Mouse (Mus musculus) MEL (cell line): ENCODE data around the gene Xrcc1. TPM values are rescaled to one million over a fixed set of nuclear protein-coding genes. Genes with fewer than 3 reads are reported as not detected.
"Not testable (repeated sequence)": the region's sequence is repeated elsewhere in the genome, so short reads cannot be mapped to it uniquely, and the experiment has no call there.

Source experiments
- DNase-seq: peaks from one replicate; pipeline ENCODE4 v3.0.0; 2011; ENCODE audit warnings: low read depth, low spot score
- H3K27ac ChIP-seq: 2 replicates; pipeline ENCODE4 v1.5.1; 2012; ENCODE audit warnings: low read depth, mild to moderate bottlenecking, control low read depth, low read length, moderate library complexity; ENCODE audit not compliant: control insufficient read depth
- H3K27me3 ChIP-seq, 2 experiments: fragments of 150-350 bp in 1 of 2; sonication (generic) in 1 of 2; 2 replicates each; pipeline ENCODE4 v1.6.1; 2012; ENCODE audit warnings: low read length in 2 of 2, mild to moderate bottlenecking in 2 of 2, improper control_type of control experiment in 1 of 2, moderate library complexity in 1 of 2; ENCODE audit not compliant: insufficient read depth in 2 of 2, control insufficient read depth in 1 of 2
- H3K36me3 ChIP-seq, 2 experiments: 2 replicates each; pipeline ENCODE4 v1.6.1; 2012 to 2014; ENCODE audit warnings: low read length in 2 of 2, improper control_type of control experiment in 1 of 2, inconsistent platforms in 1 of 2, mild to moderate bottlenecking in 1 of 2; ENCODE audit not compliant: insufficient read depth in 2 of 2, control insufficient read depth in 1 of 2
- H3K4me1 ChIP-seq, 2 experiments: fragments of 150-350 bp in 1 of 2; sonication (generic) in 1 of 2; 2 replicates each; pipeline ENCODE4 v1.6.1; 2012; ENCODE audit warnings: low read length in 2 of 2, improper control_type of control experiment in 1 of 2, mild to moderate bottlenecking in 1 of 2; ENCODE audit not compliant: insufficient read depth in 2 of 2, control insufficient read depth in 1 of 2
- H3K4me3 ChIP-seq, 2 experiments: fragments of 150-350 bp in 1 of 2; sonication (generic) in 1 of 2; 2 replicates each; pipeline ENCODE4 v1.5.1; 2012; ENCODE audit warnings: low read depth in 2 of 2, low read length in 2 of 2, mild to moderate bottlenecking in 2 of 2, moderate library complexity in 2 of 2, control low read depth in 1 of 2, improper control_type of control experiment in 1 of 2; ENCODE audit not compliant: control insufficient read depth in 1 of 2, insufficient read depth in 1 of 2
- H3K79me2 ChIP-seq: 2 replicates; pipeline ENCODE4 v1.6.1; 2012; ENCODE audit warnings: mild to moderate bottlenecking, low read length, moderate library complexity; ENCODE audit not compliant: control insufficient read depth, poor library complexity, insufficient read depth
- H3K9ac ChIP-seq: 2 replicates; pipeline ENCODE4 v1.6.1; 2012; ENCODE audit warnings: low read depth, mild to moderate bottlenecking, control low read depth, low read length, moderate library complexity; ENCODE audit not compliant: control insufficient read depth, poor library complexity, severe bottlenecking
- H3K9me3 ChIP-seq: fragments of 150-350 bp; sonication (generic); replicated peaks from 2 replicates; pipeline ENCODE4 v1.6.1; 2012; ENCODE audit warnings: mild to moderate bottlenecking, low read length, improper control_type of control experiment, moderate library complexity; ENCODE audit not compliant: insufficient read depth
- BHLHE40 ChIP-seq: IDR thresholded peaks from 2 replicates; pipeline ENCODE4 v1.6.1; 2012; ENCODE audit warnings: low read depth, mild to moderate bottlenecking, inconsistent platforms, low read length, improper control_type of control experiment, borderline replicate concordance
- CTCF ChIP-seq, 3 experiments: IDR thresholded peaks in 2 of 3; conservative IDR thresholded peaks in 1 of 3; 2 replicates each; pipeline ENCODE4 v1.5.1; 2011 to 2012; ENCODE audit warnings: low read length in 3 of 3, low read depth in 2 of 3, mild to moderate bottlenecking in 2 of 3, improper control_type of control experiment in 1 of 3, inconsistent platforms in 1 of 3, mixed read lengths in 1 of 3, moderate library complexity in 1 of 3; ENCODE audit not compliant: control insufficient read depth in 1 of 3, insufficient read depth in 1 of 3, poor library complexity in 1 of 3, severe bottlenecking in 1 of 3
- ELF1 ChIP-seq: IDR thresholded peaks from 2 replicates; pipeline ENCODE4 v1.6.1; 2014; ENCODE audit warnings: low read depth, mild to moderate bottlenecking, inconsistent platforms, low read length, improper control_type of control experiment, moderate library complexity
- ETS1 ChIP-seq: IDR thresholded peaks from 2 replicates; pipeline ENCODE4 v1.6.1; 2012; ENCODE audit warnings: low read depth, mild to moderate bottlenecking, inconsistent platforms, low read length, improper control_type of control experiment, moderate library complexity
- HCFC1 ChIP-seq: IDR thresholded peaks from 2 replicates; pipeline ENCODE4 v1.6.1; 2012; ENCODE audit warnings: low read depth, mild to moderate bottlenecking, inconsistent platforms, low read length, improper control_type of control experiment, moderate library complexity
- MAFK ChIP-seq: IDR thresholded peaks from 2 replicates; pipeline ENCODE4 v1.6.1; 2011; ENCODE audit warnings: low read depth, mild to moderate bottlenecking, low read length, improper control_type of control experiment, borderline replicate concordance
- MYB ChIP-seq: IDR thresholded peaks from 2 replicates; pipeline ENCODE4 v1.6.1; 2011; ENCODE audit warnings: mild to moderate bottlenecking, low read depth, low read length, improper control_type of control experiment
- NELFE ChIP-seq: IDR thresholded peaks from 2 replicates; pipeline ENCODE4 v1.6.1; 2011; ENCODE audit warnings: low read depth, low read length, improper control_type of control experiment
- NRF1 ChIP-seq: IDR thresholded peaks from 2 replicates; pipeline ENCODE4 v1.6.1; 2014; ENCODE audit warnings: low read depth, mild to moderate bottlenecking, inconsistent platforms, low read length, improper control_type of control experiment, moderate library complexity; ENCODE audit not compliant: poor library complexity, insufficient read depth, severe bottlenecking
- POLR2A ChIP-seq, 2 experiments: IDR thresholded peaks; 2 replicates each; pipeline ENCODE4 v1.6.1; 2011 to 2012; ENCODE audit warnings: low read length in 2 of 2, mild to moderate bottlenecking in 2 of 2, control low read depth in 1 of 2, improper control_type of control experiment in 1 of 2, low read depth in 1 of 2, moderate library complexity in 1 of 2; ENCODE audit not compliant: control insufficient read depth in 1 of 2, insufficient read depth in 1 of 2, poor library complexity in 1 of 2
- POLR2AphosphoS5 ChIP-seq: IDR thresholded peaks from 2 replicates; pipeline ENCODE4 v1.6.1; 2012; ENCODE audit warnings: low read depth, borderline replicate concordance, mild to moderate bottlenecking, inconsistent platforms, low read length, moderate library complexity, mixed read lengths
- RAD21 ChIP-seq: IDR thresholded peaks from 2 replicates; pipeline ENCODE4 v1.6.1; 2011; ENCODE audit warnings: mild to moderate bottlenecking, low read depth, low read length, improper control_type of control experiment
- RCOR1 ChIP-seq: IDR thresholded peaks from 2 replicates; pipeline ENCODE4 v1.6.1; 2012; ENCODE audit warnings: low read depth, mild to moderate bottlenecking, inconsistent platforms, low read length, improper control_type of control experiment
- TAL1 ChIP-seq: IDR thresholded peaks from 2 replicates; pipeline ENCODE4 v1.6.1; 2012; ENCODE audit warnings: mild to moderate bottlenecking, inconsistent platforms, low read length, moderate library complexity, mixed read lengths
- TCF12 ChIP-seq: IDR thresholded peaks from 2 replicates; pipeline ENCODE4 v1.6.1; 2014; ENCODE audit warnings: low read depth, mild to moderate bottlenecking, inconsistent platforms, low read length, improper control_type of control experiment, moderate library complexity
- UBTF ChIP-seq: IDR thresholded peaks from 2 replicates; pipeline ENCODE4 v1.6.1; 2012; ENCODE audit warnings: low read depth, mild to moderate bottlenecking, inconsistent platforms, low read length, improper control_type of control experiment, moderate library complexity, borderline replicate concordance; ENCODE audit not compliant: insufficient read depth
- USF2 ChIP-seq, 2 experiments: IDR thresholded peaks; 2 replicates each; pipeline ENCODE4 v1.6.1; 2011 to 2012; ENCODE audit warnings: improper control_type of control experiment in 2 of 2, low read length in 2 of 2, borderline replicate concordance in 1 of 2, inconsistent platforms in 1 of 2, low read depth in 1 of 2, mild to moderate bottlenecking in 1 of 2; ENCODE audit not compliant: insufficient read depth in 1 of 2
- polyA plus RNA-seq, 2 experiments: library from polyadenylated mRNA; stranded (reverse) in 1 of 2; unstranded in 1 of 2; fragments of >175 nt in 1 of 2; fragments of >200 nt in 1 of 2; gene quantifications; 2 replicates each; pipeline versions ENCODE4 v1.2.1 to v1.2.4; 2012; ENCODE audit warnings: low replicate concordance in 2 of 2, low read depth in 1 of 2; ENCODE audit not compliant: insufficient read length in 2 of 2, insufficient read depth in 1 of 2, missing spikeins in 1 of 2
- total RNA-seq: library from RNA; depleted of rRNA; stranded (reverse); fragments of 300-350 nt; gene quantifications from 2 replicates; pipeline ENCODE4 v1.2.3, GENCODE M21; 2012

Xrcc1 gene
- total and polyA plus RNA-seq, 3 experiments: 97.4 to 574 (median 101) TPM

- Histone ChIP-seq H3K36me3 (no peaks in the 10 kb centered on the region), H3K27me3 (no peaks in the 10 kb centered on the region), H3K79me2 (no peaks in the 10 kb centered on the region), H3K9ac (no peak overlapping the region), H3K9me3 (no peaks in the 10 kb centered on the region), H3K4me1 (no peaks in the 10 kb centered on the region), H3K4me3 (no peak overlapping the region), H3K27ac (no peak overlapping the region)
- TF ChIP-seq MYB (no peak), UBTF (no peak), BHLHE40 (no peak), HCFC1 (no peak), MAFK (no peak), NRF1 (no peak), ETS1 (no peak), RAD21 (no peak), NELFE (no peak), TAL1 (no peak), TCF12 (no peak), CTCF (IDR thresholded peaks at IDR 0.05 in 2 of 3, conservative IDR thresholded peaks at IDR 0.05 in 1 of 3; ENCODE audit: control insufficient read depth in 1 of 3, insufficient read depth in 1 of 3, low read depth in 2 of 3, low read length in 3 of 3, poor library complexity in 1 of 3, severe bottlenecking in 1 of 3) (no peak), POLR2AphosphoS5 (no peak), POLR2A (IDR thresholded peaks at IDR 0.05; ENCODE audit: control insufficient read depth in 1 of 2, insufficient read depth in 1 of 2, low read depth in 1 of 2, low read length in 2 of 2, poor library complexity in 1 of 2) (no peak), RCOR1 (no peak), ELF1 (no peak), USF2 (IDR thresholded peaks at IDR 0.05; ENCODE audit: borderline replicate concordance in 1 of 2, insufficient read depth in 1 of 2, low read depth in 1 of 2, low read length in 2 of 2) (no peak)
- no peak for DNase-seq
Measured at GRCm38 (mm10) chr7:24519130-24519529, 27.0 kb upstream of the Xrcc1 start.

GRCm38 (mm10) chr7:24520054-24520453 is 26.0 kb upstream of the Xrcc1 start:
- not testable (repeated sequence) for DNase-seq, H3K79me2 ChIP-seq, H3K4me3 ChIP-seq, H3K9me3 ChIP-seq, H3K36me3 ChIP-seq, H3K27ac ChIP-seq, H3K9ac ChIP-seq, H3K4me1 ChIP-seq, H3K27me3 ChIP-seq
